In the genomic region with DNA sequence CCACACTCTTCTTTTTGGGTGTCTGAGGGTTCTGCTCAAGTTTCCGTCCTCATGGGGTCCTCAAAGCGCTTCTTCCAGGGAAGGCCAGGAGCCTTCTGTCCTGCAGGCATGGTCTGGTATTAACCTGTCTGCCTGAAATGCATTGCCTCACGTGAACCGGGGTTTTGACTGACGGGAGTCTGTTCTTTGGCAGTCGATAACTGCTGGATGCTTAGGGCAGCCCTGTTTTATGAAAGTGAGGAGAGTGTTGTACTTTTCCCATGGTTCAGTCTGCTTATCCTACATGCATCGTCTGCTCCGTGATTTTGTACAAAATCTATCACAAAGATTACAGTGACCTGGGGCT, we compare ENCODE assay signal across 22 mouse cellular contexts.
"Had no signal": no experiment of that assay in that cellular context is flagged by ENCODE, and none has a peak within 500 bp of the region (broad histone marks: within the 10 kb centered on the region; RNA-seq: fewer than 3 reads in every experiment).

No protein-coding gene starts in this region.

- H3K27me3 ChIP-seq: limb, embryonic 12.5 days; limb, embryonic 15.5 days; midbrain, embryonic 12.5 days; midbrain, embryonic 15.5 days; neural tube, embryonic 12.5 days; neural tube, embryonic 15.5 days had no signal

- H3K4me1 ChIP-seq: limb, embryonic 12.5 days; limb, embryonic 15.5 days; midbrain, embryonic 12.5 days; midbrain, embryonic 15.5 days; neural tube, embryonic 12.5 days; neural tube, embryonic 15.5 days had no signal

- H3K4me3 ChIP-seq: limb, embryonic 12.5 days; limb, embryonic 15.5 days; midbrain, embryonic 12.5 days; midbrain, embryonic 15.5 days; neural tube, embryonic 12.5 days; neural tube, embryonic 15.5 days had no signal

- DNase-seq: kidney, postnatal 14 days; kidney, postnatal 4 days; left cerebral cortex, postnatal 4 days; liver, postnatal 0 days; lung, embryonic 14.5 days; right cerebral cortex, adult 18-20 months; right cerebral cortex, postnatal 14 days; right cerebral cortex, postnatal 4 days; thymus, adult 2 months; thymus, postnatal 14 days; thymus, postnatal 4 days had no signal

- H3K9ac ChIP-seq: limb, embryonic 12.5 days; limb, embryonic 15.5 days; liver, embryonic 14.5 days; liver, postnatal 0 days; lung, embryonic 14.5 days; midbrain, embryonic 12.5 days; midbrain, embryonic 15.5 days; neural tube, embryonic 12.5 days; neural tube, embryonic 15.5 days had no signal

- ATAC-seq: liver, postnatal 0 days; lung, postnatal 0 days; midbrain, embryonic 15.5 days had no signal

- H3K4me2 ChIP-seq: limb, embryonic 12.5 days; limb, embryonic 15.5 days; liver, embryonic 11.5 days; lung, embryonic 14.5 days; midbrain, embryonic 12.5 days; midbrain, embryonic 15.5 days; neural tube, embryonic 12.5 days; neural tube, embryonic 15.5 days had no signal

- H3K9me3 ChIP-seq: limb, embryonic 12.5 days; limb, embryonic 15.5 days; midbrain, embryonic 12.5 days; midbrain, embryonic 15.5 days; neural tube, embryonic 12.5 days; neural tube, embryonic 15.5 days had no signal

- H3K27ac ChIP-seq: limb, embryonic 12.5 days; limb, embryonic 15.5 days; liver, embryonic 14.5 days; macrophage; midbrain, embryonic 12.5 days; midbrain, embryonic 15.5 days; neural tube, embryonic 12.5 days; neural tube, embryonic 15.5 days; stomach, postnatal 0 days had no signal
